In the genomic region with DNA sequence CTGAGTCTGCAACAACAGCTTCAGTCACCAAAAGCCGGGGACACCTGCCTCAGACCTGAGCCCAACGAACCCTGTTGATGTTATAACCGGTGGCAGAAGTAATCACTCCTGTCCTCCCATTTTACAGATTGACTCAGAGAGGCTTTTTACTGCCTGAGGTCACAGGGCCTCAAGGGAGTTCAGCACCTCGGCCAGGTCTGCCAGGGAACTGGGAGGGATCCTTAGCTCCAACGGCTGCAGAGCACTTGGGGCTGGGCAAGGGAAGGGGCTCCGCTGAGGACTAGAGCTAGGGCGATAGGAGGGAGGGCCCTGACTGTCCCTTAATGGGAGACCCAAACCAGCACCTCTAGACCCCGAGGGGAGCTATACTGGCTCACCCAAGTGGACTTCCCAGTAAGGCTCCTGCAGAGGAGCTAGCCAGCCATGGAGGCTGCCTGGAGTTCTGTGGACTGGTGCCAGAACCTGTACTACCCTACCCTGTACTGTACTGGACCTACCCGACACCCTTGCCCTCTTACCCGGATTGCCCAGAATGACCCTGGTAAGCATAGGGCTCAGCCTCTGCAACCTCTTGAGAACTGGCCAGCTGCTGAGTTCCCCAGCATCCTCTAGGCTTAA, we compare ENCODE assay signal across 9 mouse cellular contexts. TPM values are rescaled to one million over a fixed set of nuclear protein-coding genes. Genes with fewer than 3 reads are reported as not detected.
DNase-seq lines count a peak whose midpoint lies in the region; ATAC-seq and TF ChIP-seq lines count a peak whose summit lies in the region.
"Had no signal": no experiment of that assay in that cellular context is flagged by ENCODE, and none has a peak within 500 bp of the region (broad histone marks: within the 10 kb centered on the region; RNA-seq: fewer than 3 reads in every experiment).

No protein-coding gene starts in this region.

- H3K27me3 ChIP-seq in heart, embryonic 11.5 days (ENCODE audit: control insufficient read depth, insufficient read depth, low read length) = no peaks in the 10 kb centered on the region
- H3K27me3 ChIP-seq in E14TG2a.4 (ENCODE audit: insufficient read depth, low read length) = peaks cover 31% of the 10 kb centered on the region
- peaks cover 51% of the 10 kb centered on the region for H3K27me3 ChIP-seq in forebrain, embryonic 13.5 days
- peaks cover 67% of the 10 kb centered on the region for H3K27me3 ChIP-seq in liver, embryonic 14.5 days (ENCODE audit: control insufficient read depth, insufficient read depth, low read length)

- peak overlapping the region; percentile 95; the same call in 1 of the 2 replicates for H3K27ac ChIP-seq in heart, embryonic 11.5 days (ENCODE audit: low read depth, low read length)
- H3K27ac ChIP-seq in forebrain, embryonic 13.5 days = no peak overlapping the region
- H3K27ac ChIP-seq in liver, embryonic 14.5 days = no peak overlapping the region

- TF ChIP-seq EP300 in liver, embryonic 14.5 days (IDR thresholded peaks at IDR 0.05; ENCODE audit: low read depth) = no peak

- H3K9me3 ChIP-seq in heart, embryonic 11.5 days (replicated peaks; ENCODE audit: control insufficient read depth, low read length) = no peaks in the 10 kb centered on the region
- H3K9me3 ChIP-seq in E14TG2a.4 (ENCODE audit: low read length) = no peaks in the 10 kb centered on the region
- H3K9me3 ChIP-seq in forebrain, embryonic 13.5 days (replicated peaks) = no peaks in the 10 kb centered on the region
- H3K9me3 ChIP-seq in liver, embryonic 14.5 days (ENCODE audit: control insufficient read depth, low read length) = no peaks in the 10 kb centered on the region

- 30% methylated on average over 10 of the region's 10 CpGs for WGBS in heart, embryonic 11.5 days (ENCODE audit: insufficient replicate concordance)
- 40% methylated on average over 10 of the region's 10 CpGs for WGBS in forebrain, embryonic 13.5 days
- 38% methylated on average over 10 of the region's 10 CpGs for WGBS in liver, embryonic 14.5 days (ENCODE audit: insufficient replicate concordance)

- TF ChIP-seq CTCF in E14TG2a.4 (conservative IDR thresholded peaks at IDR 0.05; ENCODE audit: low read length) = no peak
- TF ChIP-seq CTCF in liver, embryonic 14.5 days (IDR thresholded peaks at IDR 0.05; ENCODE audit: low read depth) = no peak

- H3K4me3 ChIP-seq in heart, embryonic 11.5 days (ENCODE audit: low read depth, low read length) = peak overlapping the region; percentile 97
- peak overlapping the region; percentile 95 for H3K4me3 ChIP-seq in E14TG2a.4 (replicated peaks; ENCODE audit: low read length)
- H3K4me3 ChIP-seq in forebrain, embryonic 13.5 days = peak overlapping the region; percentile 62
- H3K4me3 ChIP-seq in liver, embryonic 14.5 days (ENCODE audit: insufficient read depth in 1 of 2, low read depth in 2 of 2, low read length in 2 of 2) = peak overlapping the region in 1 of 2 experiments; percentile 37; a peak in 2 of 4 replicates

- peaks cover 1% of the 10 kb centered on the region; the same call in 1 of the 2 replicates for H3K36me3 ChIP-seq in heart, embryonic 11.5 days (ENCODE audit: control insufficient read depth, insufficient read depth, low read length)
- peaks cover 6% of the 10 kb centered on the region for H3K36me3 ChIP-seq in E14TG2a.4 (ENCODE audit: insufficient read depth, low read length)
- H3K36me3 ChIP-seq in forebrain, embryonic 13.5 days (ENCODE audit: poor library complexity, severe bottlenecking) = no peaks in the 10 kb centered on the region
- H3K36me3 ChIP-seq in liver, embryonic 14.5 days (replicated peaks; ENCODE audit: control insufficient read depth, insufficient read depth, low read depth) = no peaks in the 10 kb centered on the region

- intact Hi-C loops in heart, postnatal 25 days (cut with DNase I) = no loop called here

- peak; percentile 33; the same call in 1 of the 2 replicates for ATAC-seq in heart, embryonic 11.5 days (replicated peaks; ENCODE audit: insufficient number of reproducible peaks, low FRiP score, low TSS enrichment)
- 0 out of 2 replicates have a peak, but pooled peaks have one; percentile 4 for ATAC-seq in forebrain, embryonic 13.5 days
- no peak for ATAC-seq in liver, embryonic 14.5 days (ENCODE audit: insufficient read depth)
- no peak for ATAC-seq in megakaryocyte-erythroid progenitor cell, adult 5-6 weeks (replicated peaks; ENCODE audit: low FRiP score, low TSS enrichment, poor library complexity, severe bottlenecking)

- H3K4me2 ChIP-seq in heart, embryonic 11.5 days = peak overlapping the region; percentile 97
- peak overlapping the region; percentile 99 for H3K4me2 ChIP-seq in forebrain, embryonic 13.5 days
- peak overlapping the region; percentile 62 for H3K4me2 ChIP-seq in liver, embryonic 14.5 days (ENCODE audit: low read depth)

- DNase-seq in heart, postnatal 25 days (ENCODE audit: low spot score) = no peak
- DNase-seq in liver, embryonic 14.5 days (ENCODE audit: low read depth in 3 of 3, low spot score in 3 of 3) = no peak
- DNase-seq in urinary bladder, postnatal 25 days (ENCODE audit: low spot score) = no peak
- DNase-seq in spleen, postnatal 10 days (ENCODE audit: low spot score in 2 of 2) = no peak

- peak overlapping the region; percentile 95 for H3K9ac ChIP-seq in heart, embryonic 11.5 days (ENCODE audit: low read depth, low read length)
- H3K9ac ChIP-seq in forebrain, embryonic 13.5 days = 0 out of 2 replicates have a peak overlapping the region, but pooled peaks have one; percentile 74
- H3K9ac ChIP-seq in liver, embryonic 14.5 days (replicated peaks) = no peak overlapping the region

- H3K4me1 ChIP-seq in heart, embryonic 11.5 days (ENCODE audit: control insufficient read depth, insufficient read depth, low read length) = peaks cover 42% of the 10 kb centered on the region
- peaks cover 90% of the 10 kb centered on the region for H3K4me1 ChIP-seq in E14TG2a.4 (replicated peaks; ENCODE audit: low read depth, low read length)
- H3K4me1 ChIP-seq in forebrain, embryonic 13.5 days = peaks cover 46% of the 10 kb centered on the region
- peaks cover 6 to 17% of the 10 kb centered on the region in 2 experiments for H3K4me1 ChIP-seq in liver, embryonic 14.5 days (replicated peaks; ENCODE audit: control insufficient read depth in 2 of 2, insufficient read depth in 2 of 2, low read length in 1 of 2)

RNA-seq across cellular contexts. Expression of a gene that starts 1.4 kb away (rescaled TPM):
- polyA plus RNA-seq in heart, embryonic 11.5 days (2014; fragmentation: Nextera tagmentation; extraction: Ambion mirVana) = 28.2 and 30.3 TPM in 2 replicates
- total RNA-seq in heart, postnatal 25 days (2021) = 10 to 100 TPM; 21.9 to 25.0 TPM
- 9.7 and 12.3 TPM in 2 replicates for polyA plus RNA-seq in forebrain, embryonic 13.5 days (2015; fragmentation: Nextera tagmentation; extraction: Ambion mirVana)
- polyA plus RNA-seq in liver, embryonic 14.5 days (2012; rRNA removed) = 5.8 and 6.2 TPM in 2 replicates
- polyA plus RNA-seq in liver, embryonic 14.5 days (2014; fragmentation: Nextera tagmentation; extraction: Ambion mirVana) = 3.0 and 4.4 TPM in 2 replicates
- total RNA-seq in megakaryocyte-erythroid progenitor cell, adult 5-6 weeks (2014; fragmentation: Nextera tagmentation) = 0.87 TPM in 1 of 2 replicates, not detected in the other
- total RNA-seq in megakaryocyte-erythroid progenitor cell, adult 5-6 weeks (2017) = 0.76 TPM in 1 of 2 replicates, not detected in the other

RNA-seq across cellular contexts. Expression of a gene that starts 5.6 kb away (rescaled TPM):
- 22.0 and 22.5 TPM in 2 replicates for polyA plus RNA-seq in heart, embryonic 11.5 days (2014; fragmentation: Nextera tagmentation; extraction: Ambion mirVana)
- 1 to 10 TPM; 5.1 to 6.0 TPM for total RNA-seq in heart, postnatal 25 days (2021)
- polyA plus RNA-seq in forebrain, embryonic 13.5 days (2015; fragmentation: Nextera tagmentation; extraction: Ambion mirVana) = 24.9 and 30.6 TPM in 2 replicates
- 8.1 and 9.9 TPM in 2 replicates for polyA plus RNA-seq in liver, embryonic 14.5 days (2012; rRNA removed)
- 17.0 and 18.1 TPM in 2 replicates for polyA plus RNA-seq in liver, embryonic 14.5 days (2014; fragmentation: Nextera tagmentation; extraction: Ambion mirVana)
- total RNA-seq in megakaryocyte-erythroid progenitor cell, adult 5-6 weeks (2014; fragmentation: Nextera tagmentation) = 11.1 and 18.5 TPM in 2 replicates
- total RNA-seq in megakaryocyte-erythroid progenitor cell, adult 5-6 weeks (2017) = 8.9 and 10.8 TPM in 2 replicates

RNA-seq across cellular contexts. Expression of a gene that starts 15.5 kb away (rescaled TPM):
- polyA plus RNA-seq in heart, embryonic 11.5 days (2014; fragmentation: Nextera tagmentation; extraction: Ambion mirVana) = 59.6 and 72.2 TPM in 2 replicates
- 10 to 100 TPM; 11.1 to 12.4 TPM for total RNA-seq in heart, postnatal 25 days (2021)
- 61.3 and 64.9 TPM in 2 replicates for polyA plus RNA-seq in forebrain, embryonic 13.5 days (2015; fragmentation: Nextera tagmentation; extraction: Ambion mirVana)
- 56.8 and 67.9 TPM in 2 replicates for polyA plus RNA-seq in liver, embryonic 14.5 days (2012; rRNA removed)
- polyA plus RNA-seq in liver, embryonic 14.5 days (2014; fragmentation: Nextera tagmentation; extraction: Ambion mirVana) = 93.1 and 111 TPM in 2 replicates
- 44.9 and 56.4 TPM in 2 replicates for total RNA-seq in megakaryocyte-erythroid progenitor cell, adult 5-6 weeks (2014; fragmentation: Nextera tagmentation)
- 42.0 and 59.1 TPM in 2 replicates for total RNA-seq in megakaryocyte-erythroid progenitor cell, adult 5-6 weeks (2017)

RNA-seq across cellular contexts. Expression of a gene that starts 20.6 kb away (rescaled TPM):
- polyA plus RNA-seq in heart, embryonic 11.5 days (2014; fragmentation: Nextera tagmentation; extraction: Ambion mirVana) = not detected in 2 replicates
- not detected for total RNA-seq in heart, postnatal 25 days (2021)
- polyA plus RNA-seq in forebrain, embryonic 13.5 days (2015; fragmentation: Nextera tagmentation; extraction: Ambion mirVana) = not detected in 2 replicates
- polyA plus RNA-seq in liver, embryonic 14.5 days (2012; rRNA removed) = 0.11 and 0.16 TPM in 2 replicates
- polyA plus RNA-seq in liver, embryonic 14.5 days (2014; fragmentation: Nextera tagmentation; extraction: Ambion mirVana) = 0.08 and 0.18 TPM in 2 replicates
- not detected in 2 replicates for total RNA-seq in megakaryocyte-erythroid progenitor cell, adult 5-6 weeks (2014; fragmentation: Nextera tagmentation)
- total RNA-seq in megakaryocyte-erythroid progenitor cell, adult 5-6 weeks (2017) = 0.19 TPM in 1 of 2 replicates, not detected in the other
- total RNA-seq: layer of hippocampus, postnatal 10 days had no signal

RNA-seq across cellular contexts. Expression of a gene that starts 46.8 kb away (rescaled TPM):
- polyA plus RNA-seq in heart, embryonic 11.5 days (2014; fragmentation: Nextera tagmentation; extraction: Ambion mirVana) = 26.1 and 34.6 TPM in 2 replicates
- total RNA-seq in heart, postnatal 25 days (2021) = 10 to 100 TPM; 26.8 to 29.8 TPM
- 48.3 and 54.2 TPM in 2 replicates for polyA plus RNA-seq in forebrain, embryonic 13.5 days (2015; fragmentation: Nextera tagmentation; extraction: Ambion mirVana)
- 36.8 and 44.5 TPM in 2 replicates for polyA plus RNA-seq in liver, embryonic 14.5 days (2012; rRNA removed)
- polyA plus RNA-seq in liver, embryonic 14.5 days (2014; fragmentation: Nextera tagmentation; extraction: Ambion mirVana) = 16.5 and 16.8 TPM in 2 replicates
- total RNA-seq in megakaryocyte-erythroid progenitor cell, adult 5-6 weeks (2014; fragmentation: Nextera tagmentation) = 45.7 and 65.0 TPM in 2 replicates
- total RNA-seq in megakaryocyte-erythroid progenitor cell, adult 5-6 weeks (2017) = 12.9 and 35.6 TPM in 2 replicates

Comparison
In these comparisons a context has a peak if more than half of its experiments do, and no peak if none do; other contexts are left out.
1. ATAC-seq: peak in heart, embryonic 11.5 days (single experiment) and forebrain, embryonic 13.5 days (single experiment); none in liver, embryonic 14.5 days (single experiment) and megakaryocyte-erythroid progenitor cell, adult 5-6 weeks (single experiment).
2. Peak in every context shown above with its lines, with median percentiles within 50 percentile points of each other: H3K4me2 ChIP-seq.